Mouse (Mus musculus) kidney, adult 2 months (tissue): Measurements from ENCODE around the gene Fam216a.

Experiments used
- CTCF ChIP-seq: fragments of 200-500 bp; conservative IDR thresholded peaks from 2 replicates; pipeline ENCODE4 v1.5.1; 2011; ENCODE audit warnings: low read depth, mild to moderate bottlenecking, control low read depth, low read length, moderate library complexity, mixed read lengths; ENCODE audit not compliant: insufficient read depth, insufficient read length
- POLR2A ChIP-seq: fragments of 200-500 bp; IDR thresholded peaks from one replicate; pipeline ENCODE4 v1.6.1; 2011; ENCODE audit warnings: low read depth, low read length, control low read depth

DNA sequence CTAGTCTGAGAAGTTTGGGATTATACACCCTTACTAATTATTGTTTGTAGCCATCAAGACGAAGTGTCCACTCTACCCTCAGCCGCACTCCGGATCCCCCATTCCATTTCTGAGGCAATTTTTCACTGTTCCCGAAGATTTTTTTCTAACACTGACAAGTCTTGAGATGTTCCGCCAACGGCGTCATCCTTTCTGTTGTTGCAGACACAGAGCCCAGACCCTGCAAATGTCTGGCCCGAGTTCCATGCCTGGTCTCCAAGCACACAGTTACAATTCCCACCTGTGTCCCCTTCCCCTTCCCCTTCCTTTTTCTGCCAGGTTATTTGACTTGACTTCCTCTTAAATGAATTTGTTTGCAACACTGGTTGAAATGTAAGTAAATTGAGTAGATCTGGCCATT is 27.7 kb upstream of the Fam216a start:
- no peak for TF ChIP-seq CTCF
- TF ChIP-seq POLR2A = no peak
